Mouse (Mus musculus): ENCODE results near the gene Thpo. TPM values are rescaled to one million over a fixed set of nuclear protein-coding genes. Genes with fewer than 3 reads are reported as not detected.

Thpo gene
- polyA plus RNA-seq, 1 experiment from 2014 or later = 1.5 TPM

- peaks cover 18% of the 10 kb centered on the region for H3K4me1 ChIP-seq (ENCODE audit: control insufficient read depth, insufficient read depth, low read length)
- no peak overlapping the region for H3K27ac ChIP-seq (ENCODE audit: low read length)
- H3K36me3 ChIP-seq (ENCODE audit: control insufficient read depth, insufficient read depth, low read length) = peaks cover 17% of the 10 kb centered on the region
- H3K9ac ChIP-seq (ENCODE audit: low read depth, low read length) = no peak overlapping the region
- H3K27me3 ChIP-seq (ENCODE audit: control insufficient read depth, insufficient read depth, low read depth, low read length) = no peaks in the 10 kb centered on the region
- no peaks in the 10 kb centered on the region for H3K9me3 ChIP-seq (replicated peaks; ENCODE audit: control insufficient read depth, low read length, poor library complexity, severe bottlenecking)
- no peak for ATAC-seq
- H3K4me3 ChIP-seq (ENCODE audit: low read depth, low read length) = no peak overlapping the region
- no peak overlapping the region for H3K4me2 ChIP-seq (ENCODE audit: low read length)
- WGBS = 79% methylated on average over 4 of the region's 4 CpGs
These were observed 23.5 kb downstream of the Thpo start for GRCm38 (mm10) chr16:20710810-20711209.

DNA sequence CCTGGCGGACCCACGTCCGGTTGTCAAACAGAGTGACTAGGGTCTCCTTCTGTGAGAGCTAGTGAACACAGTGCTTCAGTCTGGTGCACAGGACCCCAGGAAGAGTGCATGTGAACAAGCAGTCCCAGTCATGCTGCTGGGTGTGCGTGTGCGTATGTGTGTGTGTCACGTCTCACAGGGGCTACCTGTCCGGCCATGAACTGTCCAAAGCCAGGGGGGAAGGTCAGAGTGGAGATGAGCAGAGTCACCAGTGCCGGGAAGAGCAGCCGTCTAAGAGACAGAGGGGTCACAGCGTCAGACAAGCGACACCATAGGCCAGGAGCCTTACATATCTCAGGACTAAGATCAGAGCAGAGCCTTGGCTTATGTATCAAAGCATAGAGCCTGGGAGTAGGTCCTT is 23.9 kb downstream of the Thpo start:
- no peak overlapping the region for H3K4me2 ChIP-seq (ENCODE audit: low read length)
- H3K27ac ChIP-seq (ENCODE audit: low read length) = no peak overlapping the region
- no peak overlapping the region for H3K9ac ChIP-seq (ENCODE audit: low read depth, low read length)
- ATAC-seq = no peak
- H3K9me3 ChIP-seq (replicated peaks; ENCODE audit: control insufficient read depth, low read length, poor library complexity, severe bottlenecking) = no peaks in the 10 kb centered on the region
- H3K4me3 ChIP-seq (ENCODE audit: low read depth, low read length) = no peak overlapping the region
- peaks cover 17% of the 10 kb centered on the region for H3K36me3 ChIP-seq (ENCODE audit: control insufficient read depth, insufficient read depth, low read length)
- peaks cover 17% of the 10 kb centered on the region for H3K4me1 ChIP-seq (ENCODE audit: control insufficient read depth, insufficient read depth, low read length)
- 93% methylated on average over 11 of the region's 11 CpGs for WGBS
- no peaks in the 10 kb centered on the region for H3K27me3 ChIP-seq (ENCODE audit: control insufficient read depth, insufficient read depth, low read depth, low read length)

GRCm38 (mm10) chr16:20708939-20709734 is 25.2 kb downstream of the Thpo start:
- Histone ChIP-seq H3K9me3 (replicated peaks; ENCODE audit: control insufficient read depth, low read length, poor library complexity, severe bottlenecking) (no peaks in the 10 kb centered on the region), H3K27ac (ENCODE audit: low read length) (no peak overlapping the region), H3K9ac (ENCODE audit: low read depth, low read length) (no peak overlapping the region; the same call in 1 of the 2 replicates), H3K4me2 (ENCODE audit: low read length) (no peak overlapping the region), H3K27me3 (ENCODE audit: control insufficient read depth, insufficient read depth, low read depth, low read length) (no peaks in the 10 kb centered on the region), H3K4me3 (ENCODE audit: low read depth, low read length) (no peak overlapping the region), H3K36me3 (ENCODE audit: control insufficient read depth, insufficient read depth, low read length) (peaks cover 17% of the 10 kb centered on the region), H3K4me1 (ENCODE audit: control insufficient read depth, insufficient read depth, low read length) (peaks cover 5% of the 10 kb centered on the region)
- ATAC-seq = peak; percentile 54
- WGBS = 79% methylated on average over 19 of the region's 19 CpGs

DNA sequence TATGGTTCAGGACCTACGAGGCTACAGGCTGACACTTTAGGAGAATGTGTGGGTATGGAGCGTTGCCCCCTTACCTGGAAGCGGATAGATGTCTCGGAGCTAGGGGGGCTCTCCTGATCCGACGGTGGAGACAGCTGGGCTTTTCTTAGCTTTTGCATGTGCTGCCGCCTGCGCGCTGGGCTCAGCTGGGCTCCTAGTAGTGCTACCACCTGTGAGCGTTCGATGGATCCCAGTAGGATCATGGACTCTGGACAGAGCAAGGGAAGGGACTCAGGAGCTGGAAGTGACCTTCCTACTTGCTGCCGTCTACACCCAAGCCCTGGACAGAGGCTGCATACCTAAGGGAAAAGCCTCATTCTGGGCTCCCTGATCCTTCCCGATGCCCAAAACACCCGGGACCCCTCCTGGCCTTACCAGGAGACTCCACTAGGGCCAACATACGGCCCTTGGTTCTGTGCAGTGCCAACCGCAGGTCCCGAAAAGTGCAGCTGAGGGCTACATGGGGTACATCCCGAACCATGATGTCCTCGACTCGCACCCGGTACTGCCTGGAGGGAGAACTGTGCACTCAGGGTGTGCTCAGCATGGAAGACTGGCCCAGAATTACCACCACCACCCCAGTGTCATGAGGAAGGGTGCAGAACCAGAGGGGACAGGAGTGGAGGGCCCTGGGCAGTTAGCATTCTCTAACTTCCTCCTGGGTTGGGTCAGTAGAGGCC is 25.9 kb downstream of the Thpo start:
- Histone ChIP-seq H3K27ac (ENCODE audit: low read length) (no peak overlapping the region), H3K4me2 (ENCODE audit: low read length) (no peak overlapping the region), H3K4me3 (ENCODE audit: low read depth, low read length) (no peak overlapping the region), H3K27me3 (ENCODE audit: control insufficient read depth, insufficient read depth, low read depth, low read length) (no peaks in the 10 kb centered on the region), H3K9me3 (replicated peaks; ENCODE audit: control insufficient read depth, low read length, poor library complexity, severe bottlenecking) (no peaks in the 10 kb centered on the region), H3K4me1 (ENCODE audit: control insufficient read depth, insufficient read depth, low read length) (no peaks in the 10 kb centered on the region; the same call in 1 of the 2 replicates), H3K9ac (ENCODE audit: low read depth, low read length) (no peak overlapping the region), H3K36me3 (ENCODE audit: control insufficient read depth, insufficient read depth, low read length) (peaks cover 17% of the 10 kb centered on the region)
- 92% methylated on average over 21 of the region's 21 CpGs for whole genome bisulfite sequencing
- ATAC-seq = no peak

GRCm38 (mm10) chr16:20706407-20707055 is 27.8 kb downstream of the Thpo start:
- 93% methylated on average over 2 of the region's 2 CpGs for WGBS
- Histone ChIP-seq H3K27me3 (ENCODE audit: control insufficient read depth, insufficient read depth, low read depth, low read length) (no peaks in the 10 kb centered on the region), H3K9me3 (replicated peaks; ENCODE audit: control insufficient read depth, low read length, poor library complexity, severe bottlenecking) (no peaks in the 10 kb centered on the region), H3K4me2 (ENCODE audit: low read length) (no peak overlapping the region), H3K9ac (ENCODE audit: low read depth, low read length) (no peak overlapping the region), H3K4me3 (ENCODE audit: low read depth, low read length) (no peak overlapping the region), H3K36me3 (ENCODE audit: control insufficient read depth, insufficient read depth, low read length) (peaks cover 12% of the 10 kb centered on the region), H3K27ac (ENCODE audit: low read length) (no peak overlapping the region), H3K4me1 (ENCODE audit: control insufficient read depth, insufficient read depth, low read length) (peaks cover 11% of the 10 kb centered on the region)
- ATAC-seq = no peak

DNA sequence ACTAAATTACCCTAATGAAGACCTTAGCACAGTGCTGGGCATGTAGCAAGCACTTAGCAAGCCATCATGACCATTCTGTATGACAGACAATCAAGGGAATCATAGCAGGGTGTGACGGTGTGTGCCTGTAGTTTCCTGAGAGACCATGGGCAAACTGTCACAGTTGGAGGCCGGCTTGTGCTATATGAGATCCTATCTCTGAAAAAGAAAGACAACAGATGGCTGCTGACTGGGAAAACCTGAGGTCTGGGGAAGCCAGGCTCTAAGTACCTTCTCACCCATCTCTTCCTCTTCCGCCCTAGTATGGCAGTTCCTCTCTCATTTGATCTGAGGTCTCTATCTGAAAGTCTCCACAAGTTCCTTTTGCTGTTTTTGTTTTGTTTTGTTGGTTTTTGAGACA is 28.5 kb downstream of the Thpo start:
- WGBS = 77% methylated on average over 3 of the region's 3 CpGs
- Histone ChIP-seq H3K9me3 (replicated peaks; ENCODE audit: control insufficient read depth, low read length, poor library complexity, severe bottlenecking) (no peaks in the 10 kb centered on the region), H3K4me3 (ENCODE audit: low read depth, low read length) (no peak overlapping the region), H3K4me2 (ENCODE audit: low read length) (no peak overlapping the region), H3K27ac (ENCODE audit: low read length) (no peak overlapping the region), H3K4me1 (ENCODE audit: control insufficient read depth, insufficient read depth, low read length) (peaks cover 11% of the 10 kb centered on the region), H3K9ac (ENCODE audit: low read depth, low read length) (no peak overlapping the region), H3K36me3 (ENCODE audit: control insufficient read depth, insufficient read depth, low read length) (peaks cover 12% of the 10 kb centered on the region), H3K27me3 (ENCODE audit: control insufficient read depth, insufficient read depth, low read depth, low read length) (no peaks in the 10 kb centered on the region)
- no peak for ATAC-seq

DNA sequence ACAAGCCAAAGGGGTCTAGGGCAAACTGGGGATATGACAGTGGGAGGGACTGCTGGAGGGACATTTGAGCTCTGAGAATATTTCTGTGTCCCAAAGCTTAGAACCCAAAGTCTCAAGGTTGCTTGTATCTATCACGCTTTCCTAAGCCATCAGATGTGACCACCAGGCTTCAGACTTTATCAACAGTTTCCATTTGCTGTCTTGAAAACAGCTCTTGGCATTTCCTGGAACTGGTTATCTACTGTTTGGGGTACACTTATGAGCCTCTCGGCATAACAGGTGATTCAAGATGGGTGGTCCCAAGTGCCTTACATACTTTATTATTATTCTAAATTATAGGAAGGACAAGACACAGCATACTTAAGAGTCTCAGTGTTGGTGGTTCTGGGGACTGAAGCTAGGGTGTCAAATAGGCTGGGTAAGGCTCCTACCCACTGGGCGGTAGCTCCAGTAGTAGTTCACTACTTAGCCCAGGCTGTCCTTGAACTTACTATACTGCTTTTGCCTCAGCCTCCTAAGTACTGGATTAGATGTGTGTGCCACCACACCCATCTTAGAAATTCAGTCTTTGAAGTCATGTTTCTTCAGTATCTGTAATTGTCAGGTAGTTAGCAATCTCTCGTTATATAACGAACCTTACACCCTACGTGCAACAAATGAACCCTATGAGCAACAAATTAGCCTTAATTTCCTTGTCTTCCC is 30.5 kb downstream of the Thpo start:
- 95% methylated on average over 6 of the region's 6 CpGs for WGBS
- H3K4me2 ChIP-seq (ENCODE audit: low read length) = no peak overlapping the region
- H3K9me3 ChIP-seq (replicated peaks; ENCODE audit: control insufficient read depth, low read length, poor library complexity, severe bottlenecking) = no peaks in the 10 kb centered on the region
- H3K4me3 ChIP-seq (ENCODE audit: low read depth, low read length) = no peak overlapping the region
- no peak for ATAC-seq
- no peaks in the 10 kb centered on the region for H3K27me3 ChIP-seq (ENCODE audit: control insufficient read depth, insufficient read depth, low read depth, low read length)
- no peak overlapping the region for H3K27ac ChIP-seq (ENCODE audit: low read length)
- H3K36me3 ChIP-seq (ENCODE audit: control insufficient read depth, insufficient read depth, low read length) = peaks cover 16% of the 10 kb centered on the region
- peaks cover 11% of the 10 kb centered on the region for H3K4me1 ChIP-seq (ENCODE audit: control insufficient read depth, insufficient read depth, low read length)
- H3K9ac ChIP-seq (ENCODE audit: low read depth, low read length) = no peak overlapping the region

DNA sequence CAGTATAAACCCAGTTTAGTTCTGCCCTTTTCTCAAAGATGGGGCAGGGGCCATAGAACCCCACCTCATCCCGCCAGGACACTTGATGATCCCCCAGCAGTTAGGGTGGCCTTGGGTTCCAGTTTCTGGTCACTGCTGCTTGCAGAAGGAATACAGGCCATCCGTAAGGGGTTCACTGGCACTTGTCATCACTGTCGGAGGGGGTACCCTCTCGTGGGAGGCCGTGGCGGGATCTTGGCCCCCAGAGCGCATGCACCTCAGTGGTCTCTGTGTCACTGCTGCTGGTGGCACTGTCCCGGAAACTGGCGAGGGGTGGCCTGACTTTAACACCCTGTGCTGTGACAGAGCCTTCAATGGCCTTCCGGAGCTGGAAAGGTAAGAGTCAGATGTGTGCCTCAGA is 31.2 kb downstream of the Thpo start:
- H3K27me3 ChIP-seq (ENCODE audit: control insufficient read depth, insufficient read depth, low read depth, low read length) = no peaks in the 10 kb centered on the region
- peaks cover 11% of the 10 kb centered on the region for H3K4me1 ChIP-seq (ENCODE audit: control insufficient read depth, insufficient read depth, low read length)
- H3K9me3 ChIP-seq (replicated peaks; ENCODE audit: control insufficient read depth, low read length, poor library complexity, severe bottlenecking) = no peaks in the 10 kb centered on the region
- no peak overlapping the region for H3K4me3 ChIP-seq (ENCODE audit: low read depth, low read length)
- peaks cover 16% of the 10 kb centered on the region for H3K36me3 ChIP-seq (ENCODE audit: control insufficient read depth, insufficient read depth, low read length)
- no peak; the same call in 1 of the 2 replicates for ATAC-seq
- no peak overlapping the region for H3K27ac ChIP-seq (ENCODE audit: low read length)
- WGBS = 94% methylated on average over 10 of the region's 10 CpGs
- H3K4me2 ChIP-seq (ENCODE audit: low read length) = no peak overlapping the region
- no peak overlapping the region for H3K9ac ChIP-seq (ENCODE audit: low read depth, low read length)

All from midbrain, embryonic 16.5 days (tissue).